Mouse (Mus musculus) G1E (cell line): ENCODE results near the gene Tctn3.

ENCODE experiments used
- CTCF ChIP-seq: IDR thresholded peaks from 2 replicates; pipeline ENCODE4 v1.5.1; 2012; ENCODE audit warnings: low read depth, low read length, inconsistent platforms, mixed read lengths
- GATA1 ChIP-seq: IDR thresholded peaks from 2 replicates; pipeline ENCODE4 v1.6.1; 2012; ENCODE audit warnings: borderline replicate concordance, low read length, inconsistent platforms, mixed read lengths
- POLR2AphosphoS5 ChIP-seq: IDR thresholded peaks from 2 replicates; pipeline ENCODE4 v1.6.1; 2012; ENCODE audit warnings: low read depth, low read length, inconsistent platforms; ENCODE audit not compliant: insufficient replicate concordance

GRCm38 (mm10) chr19:40553014-40553789, 58.8 kb downstream of the Tctn3 start:
- TF ChIP-seq CTCF (no peak), GATA1 (no peak), POLR2AphosphoS5 (no peak)
